Comparison of ENCODE assay signal across 13 mouse cellular contexts in the genomic region with DNA sequence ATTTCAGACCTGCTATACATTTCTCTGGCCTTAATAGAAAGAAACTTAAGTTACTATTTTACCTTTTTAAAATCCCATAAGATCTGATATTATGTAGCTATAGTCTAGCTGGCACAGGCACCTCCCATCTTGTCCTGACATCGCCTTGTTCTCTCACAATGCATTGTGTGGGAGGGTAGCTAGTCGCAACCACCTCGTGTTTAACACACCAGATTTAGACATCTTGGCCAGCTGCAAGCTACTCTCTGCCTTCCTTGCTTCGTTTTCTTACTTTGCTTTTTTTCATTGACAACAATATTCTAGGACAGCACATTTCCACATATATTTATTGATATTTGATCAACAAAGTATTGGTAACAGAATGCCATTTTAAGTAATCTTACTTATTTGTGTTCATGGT.
"Had no signal": no experiment of that assay in that cellular context is flagged by ENCODE, and none has a peak within 500 bp of the region (broad histone marks: within the 10 kb centered on the region; RNA-seq: fewer than 3 reads in every experiment).

No protein-coding gene starts in this region.

- H3K4me3 ChIP-seq: layer of hippocampus, adult 2 months; limb, embryonic 13.5 days; midbrain, embryonic 12.5 days; neural tube, embryonic 13.5 days had no signal

- DNase-seq: kidney, adult 11 months; kidney, postnatal 10 days; kidney, postnatal 4 days; lung, adult 18-20 months; retina, postnatal 1 day; thymus, adult 18-20 months; thymus, postnatal 14 days had no signal

- H3K27ac ChIP-seq: layer of hippocampus, adult 2 months; limb, embryonic 13.5 days; liver, embryonic 14.5 days; midbrain, embryonic 12.5 days; neural tube, embryonic 13.5 days; stomach, postnatal 0 days had no signal
